Mouse (Mus musculus): ENCODE data around the gene Siglecf. TPM values are rescaled to one million over a fixed set of nuclear protein-coding genes. Genes with fewer than 3 reads are reported as not detected.
A peak's percentile ranks its signal among the peaks of the same experiment; 100 is the strongest.

Gene Siglecf
- 0.10 TPM in 1 of 2 replicates, not detected in the other for polyA plus RNA-seq (2014; fragmentation: Nextera tagmentation; extraction: Ambion mirVana)

DNA sequence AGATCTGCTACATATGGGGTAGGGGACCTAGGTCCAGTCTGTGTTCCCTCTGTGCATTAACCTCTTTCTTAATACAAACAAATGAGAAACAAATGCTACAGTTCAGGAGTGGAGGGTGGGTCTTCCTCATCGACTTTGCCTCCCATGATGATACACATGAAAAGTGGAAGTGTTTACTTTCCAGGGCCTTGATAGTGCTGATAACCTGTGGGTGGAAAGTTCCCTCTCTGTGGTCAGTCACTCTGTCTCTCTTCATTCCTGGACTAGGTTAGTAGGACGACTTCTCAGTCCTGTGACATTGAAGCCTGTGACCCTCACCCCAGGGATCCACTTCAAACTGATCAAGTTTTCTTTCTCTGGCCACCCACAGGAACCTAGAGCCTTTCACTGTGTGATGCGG lies at the start of gene Siglecf:
Gene Siglecf, plus strand, starts transcription at position 188 of the 400 bp plus-strand sequence.
- H3K9ac ChIP-seq (ENCODE audit: low read length): no peak within 1 kb of the TSS
- H3K4me1 ChIP-seq (ENCODE audit: control insufficient read depth, insufficient read depth, low read length): no peaks in the 10 kb centered on the region
- ATAC-seq (no peak), DNase-seq (ENCODE audit: low spot score) (no peak)
- WGBS: 79% methylated on average over 3 of the region's 3 CpGs
- no peaks in the 10 kb centered on the region for H3K36me3 ChIP-seq (ENCODE audit: control insufficient read depth, insufficient read depth, low read length)
- H3K9me3 ChIP-seq (replicated peaks; ENCODE audit: control insufficient read depth, low read length): no peaks in the 10 kb centered on the region
- no peaks in the 10 kb centered on the region for H3K27me3 ChIP-seq (replicated peaks; ENCODE audit: control insufficient read depth, insufficient read depth, low read length)
- no peak within 1 kb of the TSS for H3K4me2 ChIP-seq (ENCODE audit: low read length)
- H3K4me3 ChIP-seq (ENCODE audit: low read depth, low read length): no peak within 1 kb of the TSS
- no peak within 1 kb of the TSS for H3K27ac ChIP-seq (ENCODE audit: low read depth, low read length)

DNA sequence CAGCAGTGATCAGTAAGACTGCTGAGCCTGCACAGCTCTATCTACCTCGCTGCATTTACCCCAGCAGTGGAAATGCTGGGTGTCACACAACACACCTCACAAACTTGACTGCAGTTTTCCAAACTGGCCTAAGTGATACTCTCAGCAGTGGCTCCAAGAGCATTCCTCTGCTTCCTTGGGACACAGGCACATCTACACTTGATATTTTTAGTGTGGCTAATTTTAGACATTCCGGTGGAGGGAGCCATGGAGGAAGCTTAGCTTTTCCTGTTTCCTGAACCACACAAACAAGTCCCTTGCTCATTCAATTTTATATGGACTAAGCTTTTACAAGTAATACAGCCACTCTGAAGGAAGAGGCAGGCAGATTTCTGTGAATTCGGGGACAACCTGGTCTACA lies 45.9 kb upstream of the Siglecf start:
- Histone ChIP-seq H3K9ac (ENCODE audit: low read length) (no peak overlapping the region), H3K4me1 (ENCODE audit: control insufficient read depth, insufficient read depth, low read length) (no peaks in the 10 kb centered on the region), H3K27me3 (replicated peaks; ENCODE audit: control insufficient read depth, insufficient read depth, low read length) (no peaks in the 10 kb centered on the region), H3K4me2 (ENCODE audit: low read length) (no peak overlapping the region), H3K27ac (ENCODE audit: low read depth, low read length) (no peak overlapping the region), H3K36me3 (ENCODE audit: control insufficient read depth, insufficient read depth, low read length) (peaks cover 53% of the 10 kb centered on the region), H3K9me3 (replicated peaks; ENCODE audit: control insufficient read depth, low read length) (no peaks in the 10 kb centered on the region), H3K4me3 (ENCODE audit: low read depth, low read length) (no peak overlapping the region)
- ATAC-seq (no peak), DNase-seq (ENCODE audit: low spot score) (no peak)
- WGBS: 96% methylated on average over 3 of the region's 3 CpGs

DNA sequence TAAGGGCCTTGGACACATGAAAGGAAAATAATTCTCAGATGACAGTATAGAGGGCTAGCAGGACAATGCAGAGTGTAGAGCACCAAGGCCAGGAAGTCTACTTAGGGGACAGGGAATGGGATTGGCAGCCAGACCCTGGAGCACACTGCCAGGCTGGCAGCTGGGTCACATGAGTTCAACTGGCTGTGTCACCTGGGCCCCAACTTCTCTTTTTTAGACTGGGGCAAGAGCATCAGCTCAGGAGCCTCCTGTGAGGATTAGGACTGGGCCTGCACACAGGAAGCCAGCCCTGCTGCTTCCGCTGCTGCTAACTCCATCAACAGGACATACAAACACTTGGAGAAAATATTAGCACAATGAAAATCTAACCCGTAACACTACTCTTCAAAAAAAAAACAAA lies 42.1 kb upstream of the Siglecf start:
- H3K27me3 ChIP-seq (replicated peaks; ENCODE audit: control insufficient read depth, insufficient read depth, low read length): no peaks in the 10 kb centered on the region
- no peak overlapping the region for H3K9ac ChIP-seq (ENCODE audit: low read length)
- DNase-seq (ENCODE audit: low spot score) (no peak), ATAC-seq (no peak)
- 90% methylated on average over 2 of the region's 2 CpGs for WGBS
- peaks cover 9% of the 10 kb centered on the region; the same call in 1 of the 2 replicates for H3K4me1 ChIP-seq (ENCODE audit: control insufficient read depth, insufficient read depth, low read length)
- H3K27ac ChIP-seq (ENCODE audit: low read depth, low read length): no peak overlapping the region
- H3K4me3 ChIP-seq (ENCODE audit: low read depth, low read length): no peak overlapping the region
- H3K4me2 ChIP-seq (ENCODE audit: low read length): no peak overlapping the region
- H3K9me3 ChIP-seq (replicated peaks; ENCODE audit: control insufficient read depth, low read length): no peaks in the 10 kb centered on the region
- H3K36me3 ChIP-seq (ENCODE audit: control insufficient read depth, insufficient read depth, low read length): peaks cover 40% of the 10 kb centered on the region

DNA sequence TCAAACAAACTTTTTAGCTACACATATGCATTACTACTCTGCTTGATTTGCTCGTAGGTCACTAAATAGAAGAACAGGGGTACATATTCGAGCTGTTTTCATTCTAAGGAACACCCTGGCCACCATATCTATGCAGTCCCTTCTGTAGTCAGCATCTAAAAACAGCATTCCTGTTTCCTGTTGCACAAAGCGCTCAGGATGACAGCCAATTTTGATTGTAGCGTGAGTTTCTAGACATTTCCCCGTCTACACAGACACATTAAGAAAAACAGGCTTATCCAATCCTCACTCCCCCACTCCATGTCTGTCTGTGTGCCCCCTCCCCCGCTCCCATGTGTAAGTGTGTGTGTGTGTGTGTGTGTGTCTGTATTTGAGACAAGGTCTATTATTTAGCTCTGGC lies 39.5 kb upstream of the Siglecf start:
- Histone ChIP-seq H3K4me1 (ENCODE audit: control insufficient read depth, insufficient read depth, low read length) (peaks cover 9% of the 10 kb centered on the region; the same call in 1 of the 2 replicates), H3K9me3 (replicated peaks; ENCODE audit: control insufficient read depth, low read length) (no peaks in the 10 kb centered on the region), H3K4me2 (ENCODE audit: low read length) (no peak overlapping the region), H3K27me3 (replicated peaks; ENCODE audit: control insufficient read depth, insufficient read depth, low read length) (no peaks in the 10 kb centered on the region), H3K4me3 (ENCODE audit: low read depth, low read length) (0 out of 2 replicates have a peak overlapping the region, but pooled peaks have one; percentile 74), H3K9ac (ENCODE audit: low read length) (0 out of 2 replicates have a peak overlapping the region, but pooled peaks have one; percentile 82), H3K36me3 (ENCODE audit: control insufficient read depth, insufficient read depth, low read length) (peaks cover 27% of the 10 kb centered on the region), H3K27ac (ENCODE audit: low read depth, low read length) (no peak overlapping the region)
- DNase-seq (ENCODE audit: low spot score): no peak
- ATAC-seq: no peak
- 82% methylated on average over 6 of the region's 6 CpGs for WGBS

DNA sequence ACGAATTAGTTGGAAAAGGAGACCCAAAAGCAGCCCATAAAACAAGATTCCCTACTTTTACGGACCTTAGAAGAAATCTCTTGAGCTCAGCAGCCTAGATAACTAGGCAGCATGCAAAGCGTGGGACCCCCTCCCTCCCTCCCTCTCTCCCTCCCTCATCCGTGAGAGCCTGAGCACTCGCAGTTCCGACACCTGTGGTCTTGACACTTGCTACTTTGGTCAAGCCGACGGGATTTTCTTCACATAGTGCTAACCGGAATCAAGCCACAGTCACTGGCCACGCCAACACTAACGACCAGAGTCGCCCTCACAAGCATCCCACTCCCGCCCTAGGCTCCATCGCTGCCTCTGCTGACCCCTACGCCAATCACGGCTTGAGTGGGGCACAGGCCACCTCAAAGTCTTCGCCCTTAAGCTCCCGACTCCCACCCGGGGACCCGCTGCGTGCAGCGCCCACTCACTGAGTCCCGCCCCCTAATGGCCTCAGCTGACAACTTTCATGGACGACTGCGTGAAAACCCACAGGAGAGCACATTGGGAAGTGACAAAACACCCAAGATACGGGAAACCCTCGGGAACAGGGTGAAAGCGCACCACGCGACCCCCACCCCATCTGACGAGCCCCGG lies 38.6 kb upstream of the Siglecf start:
- Histone ChIP-seq H3K4me3 (ENCODE audit: low read depth, low read length) (peak overlapping the region; percentile 74), H3K9ac (ENCODE audit: low read length) (peak overlapping the region; percentile 82), H3K9me3 (replicated peaks; ENCODE audit: control insufficient read depth, low read length) (no peaks in the 10 kb centered on the region), H3K27me3 (replicated peaks; ENCODE audit: control insufficient read depth, insufficient read depth, low read length) (no peaks in the 10 kb centered on the region), H3K36me3 (ENCODE audit: control insufficient read depth, insufficient read depth, low read length) (peaks cover 27% of the 10 kb centered on the region), H3K27ac (ENCODE audit: low read depth, low read length) (peak overlapping the region; percentile 77), H3K4me1 (ENCODE audit: control insufficient read depth, insufficient read depth, low read length) (peaks cover 9% of the 10 kb centered on the region; the same call in 1 of the 2 replicates), H3K4me2 (ENCODE audit: low read length) (peak overlapping the region; percentile 77)
- under 1% methylated on average over 32 of the region's 32 CpGs for WGBS
- ATAC-seq: peak; percentile 65
- peak; percentile 11 for DNase-seq (ENCODE audit: low spot score)

DNA sequence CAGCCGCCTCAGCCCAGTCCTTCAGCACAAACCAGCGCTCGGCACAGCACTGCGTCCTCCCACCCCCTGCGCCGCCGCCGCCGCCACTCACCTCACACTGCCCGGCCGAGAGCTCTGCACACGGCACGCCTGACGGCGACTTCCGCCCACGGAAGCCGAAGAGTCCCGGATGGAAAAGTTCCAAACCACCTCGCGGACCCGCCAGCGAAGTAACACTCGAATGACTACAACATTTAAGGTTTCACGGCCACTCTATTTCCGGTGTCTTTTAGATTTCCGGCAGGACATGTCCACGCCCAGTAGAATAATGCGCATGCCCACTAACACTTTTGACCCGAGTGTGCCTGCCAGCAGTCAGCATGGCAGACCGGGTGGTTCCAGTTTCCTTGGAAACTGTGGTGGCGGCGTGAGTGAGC lies 38.1 kb upstream of the Siglecf start, which contains the start of gene Zfp715:
Gene Zfp715, minus strand, starts transcription at position 282 of the 416 bp plus-strand sequence.
- WGBS: 0% methylated on average over 33 of the region's 33 CpGs
- peak; percentile 97 for DNase-seq (ENCODE audit: low spot score)
- Histone ChIP-seq H3K9me3 (replicated peaks; ENCODE audit: control insufficient read depth, low read length) (no peaks in the 10 kb centered on the region), H3K36me3 (ENCODE audit: control insufficient read depth, insufficient read depth, low read length) (peaks cover 23% of the 10 kb centered on the region), H3K4me2 (ENCODE audit: low read length) (peak within 1 kb of the TSS; percentile 77), H3K4me1 (ENCODE audit: control insufficient read depth, insufficient read depth, low read length) (peaks cover 9% of the 10 kb centered on the region; the same call in 1 of the 2 replicates), H3K27ac (ENCODE audit: low read depth, low read length) (peak within 1 kb of the TSS; percentile 77), H3K9ac (ENCODE audit: low read length) (peak within 1 kb of the TSS; percentile 82), H3K27me3 (replicated peaks; ENCODE audit: control insufficient read depth, insufficient read depth, low read length) (no peaks in the 10 kb centered on the region), H3K4me3 (ENCODE audit: low read depth, low read length) (peak within 1 kb of the TSS; percentile 74)
- peak; percentile 95 for ATAC-seq

DNA sequence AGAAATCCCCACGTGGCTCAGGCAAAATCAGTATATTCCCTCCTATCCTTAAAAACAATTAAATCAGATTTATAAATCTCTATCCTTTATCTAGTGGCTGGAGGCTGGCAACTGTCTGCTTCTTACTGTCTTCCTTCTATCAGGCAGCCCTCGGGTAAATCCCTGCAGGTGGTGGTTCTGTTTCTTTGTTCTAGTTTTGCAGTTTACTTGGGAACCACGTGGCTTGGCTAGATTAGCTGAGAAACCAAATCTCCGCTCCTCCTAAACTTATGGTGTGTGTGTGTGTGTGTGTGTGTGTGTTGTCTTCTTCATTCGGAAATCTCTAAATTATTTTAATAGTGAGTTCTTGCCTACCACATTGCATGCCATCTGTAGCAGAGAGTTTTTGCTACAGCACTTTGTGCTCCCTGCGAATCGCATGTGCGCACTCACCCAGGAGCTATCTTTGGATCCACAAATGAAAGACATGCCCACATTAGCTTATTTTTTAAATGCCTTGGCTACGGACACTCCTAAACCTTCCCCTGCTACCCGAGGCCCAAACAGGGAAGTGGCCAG lies 24.8 kb upstream of the Siglecf start:
- no peaks in the 10 kb centered on the region for H3K36me3 ChIP-seq (ENCODE audit: control insufficient read depth, insufficient read depth, low read length)
- H3K27me3 ChIP-seq (replicated peaks; ENCODE audit: control insufficient read depth, insufficient read depth, low read length): no peaks in the 10 kb centered on the region
- H3K9me3 ChIP-seq (replicated peaks; ENCODE audit: control insufficient read depth, low read length): no peaks in the 10 kb centered on the region
- no peaks in the 10 kb centered on the region for H3K4me1 ChIP-seq (ENCODE audit: control insufficient read depth, insufficient read depth, low read length)
- ATAC-seq (no peak), DNase-seq (ENCODE audit: low spot score) (no peak)
- H3K4me2 ChIP-seq (ENCODE audit: low read length): no peak overlapping the region
- no peak overlapping the region for H3K9ac ChIP-seq (ENCODE audit: low read length)
- H3K27ac ChIP-seq (ENCODE audit: low read depth, low read length): no peak overlapping the region
- WGBS: 52% methylated on average over 10 of the region's 10 CpGs
- no peak overlapping the region for H3K4me3 ChIP-seq (ENCODE audit: low read depth, low read length)

DNA sequence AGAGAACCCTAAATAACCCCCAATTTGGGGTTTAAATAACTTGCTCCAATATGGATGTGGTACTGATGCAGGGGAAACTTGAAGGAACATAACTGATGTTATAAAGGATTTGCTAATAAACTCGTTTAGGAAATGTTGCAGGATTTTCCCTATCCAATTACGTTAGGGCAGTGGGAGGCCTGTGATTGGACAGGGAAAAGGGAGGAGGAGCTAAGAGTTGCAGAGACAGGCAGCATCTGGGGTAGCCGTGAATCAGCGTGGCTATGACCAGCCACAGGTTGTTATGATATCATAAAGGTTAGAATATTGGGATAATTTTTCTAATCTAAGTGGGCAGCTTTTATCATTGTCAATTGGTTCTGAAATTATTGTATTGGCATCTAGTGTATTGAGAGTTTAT lies 23.0 kb upstream of the Siglecf start:
- 68% methylated on average over 4 of the region's 4 CpGs for WGBS
- ATAC-seq: no peak
- Histone ChIP-seq H3K27me3 (replicated peaks; ENCODE audit: control insufficient read depth, insufficient read depth, low read length) (no peaks in the 10 kb centered on the region), H3K9ac (ENCODE audit: low read length) (no peak overlapping the region), H3K4me2 (ENCODE audit: low read length) (no peak overlapping the region), H3K9me3 (replicated peaks; ENCODE audit: control insufficient read depth, low read length) (no peaks in the 10 kb centered on the region), H3K27ac (ENCODE audit: low read depth, low read length) (no peak overlapping the region), H3K36me3 (ENCODE audit: control insufficient read depth, insufficient read depth, low read length) (no peaks in the 10 kb centered on the region), H3K4me3 (ENCODE audit: low read depth, low read length) (no peak overlapping the region), H3K4me1 (ENCODE audit: control insufficient read depth, insufficient read depth, low read length) (no peaks in the 10 kb centered on the region)
- DNase-seq (ENCODE audit: low spot score): no peak

DNA sequence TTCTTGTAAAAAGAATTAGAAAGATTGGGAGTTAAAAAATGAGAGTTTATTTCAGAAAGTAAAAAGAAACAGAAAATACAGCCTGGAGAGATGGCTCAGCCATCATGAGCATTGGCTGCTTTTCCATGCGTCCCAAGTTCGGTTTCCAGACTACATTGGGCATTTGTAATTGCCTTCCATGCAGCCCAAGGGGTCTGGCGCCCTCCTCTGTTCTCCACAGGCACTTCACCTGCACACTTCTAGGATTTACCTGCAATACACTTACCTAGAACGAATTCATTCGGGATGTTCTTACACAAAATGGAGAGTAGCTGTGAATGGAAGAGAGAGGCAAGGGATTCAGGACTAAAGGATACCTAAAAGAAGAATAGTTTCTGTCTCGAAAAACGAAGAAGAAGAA lies 17.9 kb upstream of the Siglecf start:
- no peaks in the 10 kb centered on the region for H3K36me3 ChIP-seq (ENCODE audit: control insufficient read depth, insufficient read depth, low read length)
- H3K4me1 ChIP-seq (ENCODE audit: control insufficient read depth, insufficient read depth, low read length): no peaks in the 10 kb centered on the region
- no peak overlapping the region for H3K9ac ChIP-seq (ENCODE audit: low read length)
- no peak for DNase-seq (ENCODE audit: low spot score)
- no peak overlapping the region for H3K27ac ChIP-seq (ENCODE audit: low read depth, low read length)
- H3K4me3 ChIP-seq (ENCODE audit: low read depth, low read length): no peak overlapping the region
- no peak overlapping the region for H3K4me2 ChIP-seq (ENCODE audit: low read length)
- no peaks in the 10 kb centered on the region for H3K27me3 ChIP-seq (replicated peaks; ENCODE audit: control insufficient read depth, insufficient read depth, low read length)
- 42% methylated on average over 6 of the region's 7 CpGs for WGBS
- ATAC-seq: no peak
- H3K9me3 ChIP-seq (replicated peaks; ENCODE audit: control insufficient read depth, low read length): no peaks in the 10 kb centered on the region

Measured in forebrain, embryonic 14.5 days (tissue).